Mouse (Mus musculus) olfactory bulb, adult 2 months (tissue): ENCODE data around the gene Mllt6.

ENCODE experiments used
- CTCF ChIP-seq: fragments of 200-500 bp; IDR thresholded peaks from 2 replicates; pipeline ENCODE4 v1.5.1; 2012; ENCODE audit warnings: low read depth, mild to moderate bottlenecking, low read length, moderate library complexity; ENCODE audit not compliant: insufficient read depth
- POLR2A ChIP-seq: fragments of 200-500 bp; IDR thresholded peaks from 2 replicates; pipeline ENCODE4 v1.6.1; 2012; ENCODE audit warnings: mild to moderate bottlenecking, low read depth, low read length, moderate library complexity; ENCODE audit not compliant: insufficient read depth

- TF ChIP-seq CTCF (no peak), POLR2A (no peak)
Observed at GRCm38 (mm10) chr11:97642746-97643145, 20.5 kb upstream of the Mllt6 start.
